ENCODE assay signal across 17 mouse cellular contexts in genomic region chr7:84447740-84448435, GRCm38 (mm10). TPM values are rescaled to one million over a fixed set of nuclear protein-coding genes. Genes with fewer than 3 reads are reported as not detected.
DNase-seq lines count a peak whose midpoint lies in the region; ATAC-seq and TF ChIP-seq lines count a peak whose summit lies in the region.
"Had no signal": no experiment of that assay in that cellular context is flagged by ENCODE, and none has a peak within 500 bp of the region (broad histone marks: within the 10 kb centered on the region; RNA-seq: fewer than 3 reads in every experiment).

No protein-coding gene starts in this region.

- no peak for TF ChIP-seq POLR2A in brain, embryonic 14.5 days (IDR thresholded peaks at IDR 0.05; ENCODE audit: borderline replicate concordance, extremely low read depth, insufficient read depth, insufficient read length, poor library complexity, severe bottlenecking)

- H3K4me1 ChIP-seq in hindbrain, embryonic 12.5 days = no peaks in the 10 kb centered on the region
- 0 out of 2 replicates have a peak, but pooled peaks cover 5% of the 10 kb centered on the region for H3K4me1 ChIP-seq in hindbrain, postnatal 0 days (ENCODE audit: insufficient read depth, low read length)
- peaks cover 7% of the 10 kb centered on the region; the same call in 1 of the 2 replicates for H3K4me1 ChIP-seq in lung, embryonic 16.5 days (replicated peaks; ENCODE audit: control insufficient read depth, insufficient read depth, low read length)
- H3K4me1 ChIP-seq in midbrain, embryonic 14.5 days (ENCODE audit: control insufficient read depth, insufficient read depth, low read length) = peaks cover 10% of the 10 kb centered on the region
- H3K4me1 ChIP-seq: hindbrain, embryonic 10.5 days; limb, embryonic 13.5 days had no signal

- no peak overlapping the region for H3K27ac ChIP-seq in hindbrain, embryonic 12.5 days
- H3K27ac ChIP-seq in hindbrain, postnatal 0 days = no peak overlapping the region
- H3K27ac ChIP-seq in lung, embryonic 16.5 days (ENCODE audit: low read length) = peak overlapping the region; percentile 82
- no peak overlapping the region; the same call in 1 of the 2 replicates for H3K27ac ChIP-seq in midbrain, embryonic 14.5 days (replicated peaks; ENCODE audit: low read depth, low read length)
- H3K27ac ChIP-seq: embryonic facial prominence, embryonic 13.5 days; forebrain, embryonic 10.5 days; hindbrain, embryonic 10.5 days; limb, embryonic 13.5 days; macrophage had no signal

- no peak overlapping the region for H3K9ac ChIP-seq in hindbrain, embryonic 12.5 days
- H3K9ac ChIP-seq in hindbrain, postnatal 0 days (replicated peaks; ENCODE audit: low read length) = no peak overlapping the region
- H3K9ac ChIP-seq in lung, embryonic 16.5 days (ENCODE audit: low read length) = no peak overlapping the region
- no peak overlapping the region for H3K9ac ChIP-seq in midbrain, embryonic 14.5 days (replicated peaks; ENCODE audit: low read length)
- H3K9ac ChIP-seq: embryonic facial prominence, embryonic 13.5 days; limb, embryonic 13.5 days had no signal

- H3K4me2 ChIP-seq in hindbrain, embryonic 12.5 days (replicated peaks) = no peak overlapping the region
- no peak overlapping the region for H3K4me2 ChIP-seq in hindbrain, postnatal 0 days (ENCODE audit: low read depth, low read length)
- H3K4me2 ChIP-seq in lung, embryonic 16.5 days (ENCODE audit: low read depth, low read length) = no peak overlapping the region
- no peak overlapping the region for H3K4me2 ChIP-seq in midbrain, embryonic 14.5 days (ENCODE audit: low read length)
- H3K4me2 ChIP-seq: embryonic facial prominence, embryonic 13.5 days; limb, embryonic 13.5 days; liver, embryonic 11.5 days had no signal

- no peaks in the 10 kb centered on the region for H3K36me3 ChIP-seq in hindbrain, embryonic 12.5 days
- no peaks in the 10 kb centered on the region for H3K36me3 ChIP-seq in hindbrain, postnatal 0 days (ENCODE audit: insufficient read depth, low read length)
- H3K36me3 ChIP-seq in lung, embryonic 16.5 days (ENCODE audit: control insufficient read depth, insufficient read depth, low read length) = no peaks in the 10 kb centered on the region
- no peaks in the 10 kb centered on the region for H3K36me3 ChIP-seq in midbrain, embryonic 14.5 days (ENCODE audit: control insufficient read depth, insufficient read depth, low read length)
- H3K36me3 ChIP-seq: embryonic facial prominence, embryonic 13.5 days; forebrain, embryonic 10.5 days; hindbrain, embryonic 10.5 days; limb, embryonic 13.5 days had no signal

- H3K27me3 ChIP-seq in hindbrain, embryonic 12.5 days = no peaks in the 10 kb centered on the region
- H3K27me3 ChIP-seq in hindbrain, postnatal 0 days (ENCODE audit: insufficient read depth, low read length) = no peaks in the 10 kb centered on the region
- no peaks in the 10 kb centered on the region for H3K27me3 ChIP-seq in lung, embryonic 16.5 days (ENCODE audit: control insufficient read depth, insufficient read depth, low read depth, low read length)
- H3K27me3 ChIP-seq in midbrain, embryonic 14.5 days (ENCODE audit: control insufficient read depth, insufficient read depth, low read length) = no peaks in the 10 kb centered on the region
- H3K27me3 ChIP-seq: embryonic facial prominence, embryonic 13.5 days; limb, embryonic 13.5 days; Patski had no signal

- peak; percentile 43; the same call in 1 of the 2 replicates for ATAC-seq in hindbrain, embryonic 12.5 days (ENCODE audit: low FRiP score)
- no peak for ATAC-seq in hindbrain, postnatal 0 days
- peak; percentile 86 for ATAC-seq in lung, embryonic 16.5 days (ENCODE audit: low read depth)
- peak; percentile 53 for ATAC-seq in midbrain, embryonic 14.5 days (ENCODE audit: low FRiP score, low TSS enrichment)
- ATAC-seq in cerebellum, adult (ENCODE audit: insufficient number of reproducible peaks, low FRiP score, low TSS enrichment) = no peak

- no peak for DNase-seq in hindbrain, postnatal 0 days (ENCODE audit: low spot score)
- no peak for DNase-seq in lung, postnatal 4 days
- peak; percentile 35 for DNase-seq in brain, embryonic 14.5 days (ENCODE audit: low read depth)
- peak; percentile 17 for DNase-seq in midbrain, embryonic 14.5 days

- H3K4me3 ChIP-seq in hindbrain, embryonic 12.5 days = no peak overlapping the region
- no peak overlapping the region for H3K4me3 ChIP-seq in hindbrain, postnatal 0 days (ENCODE audit: low read length)
- no peak overlapping the region for H3K4me3 ChIP-seq in lung, embryonic 16.5 days (ENCODE audit: low read length)
- H3K4me3 ChIP-seq in midbrain, embryonic 14.5 days (replicated peaks; ENCODE audit: low read depth, low read length) = no peak overlapping the region
- H3K4me3 ChIP-seq: embryonic facial prominence, embryonic 13.5 days; forebrain, embryonic 10.5 days; hindbrain, embryonic 10.5 days; limb, embryonic 13.5 days had no signal

- no peak for TF ChIP-seq CTCF in hindbrain, postnatal 0 days (IDR thresholded peaks at IDR 0.05; ENCODE audit: low read depth)
- TF ChIP-seq CTCF in brain, embryonic 14.5 days (IDR thresholded peaks at IDR 0.05; ENCODE audit: borderline replicate concordance, extremely low read depth, insufficient read depth, insufficient read length) = no peak

- WGBS in hindbrain, embryonic 12.5 days = 86% methylated on average over 5 of the region's 5 CpGs
- 69% methylated on average over 5 of the region's 5 CpGs for WGBS in hindbrain, postnatal 0 days
- 56% methylated on average over 5 of the region's 5 CpGs for WGBS in lung, embryonic 16.5 days
- WGBS in midbrain, embryonic 14.5 days = 24% methylated on average over 5 of the region's 5 CpGs

- H3K9me3 ChIP-seq in hindbrain, embryonic 12.5 days (replicated peaks) = no peaks in the 10 kb centered on the region
- no peaks in the 10 kb centered on the region for H3K9me3 ChIP-seq in hindbrain, postnatal 0 days (ENCODE audit: low read length)
- H3K9me3 ChIP-seq in lung, embryonic 16.5 days (ENCODE audit: control insufficient read depth, low read length) = no peaks in the 10 kb centered on the region
- no peaks in the 10 kb centered on the region for H3K9me3 ChIP-seq in midbrain, embryonic 14.5 days (ENCODE audit: control insufficient read depth, low read length)
- H3K9me3 ChIP-seq: embryonic facial prominence, embryonic 13.5 days; forebrain, embryonic 10.5 days; hindbrain, embryonic 10.5 days; limb, embryonic 13.5 days had no signal

RNA-seq across cellular contexts. Expression of gene Arnt2, which starts 37.9 kb away (rescaled TPM):
- polyA plus RNA-seq in hindbrain, embryonic 12.5 days (2016; fragmentation: Nextera tagmentation; extraction: Ambion mirVana) = 57.6 and 64.2 TPM in 2 replicates
- 126 and 128 TPM in 2 replicates for total RNA-seq in hindbrain, postnatal 0 days (2014; rRNA removed)
- polyA plus RNA-seq in hindbrain, postnatal 0 days (2015; fragmentation: Nextera tagmentation; extraction: Ambion mirVana) = 39.8 and 44.6 TPM in 2 replicates
- 5.6 and 7.3 TPM in 2 replicates for polyA plus RNA-seq in lung, embryonic 16.5 days (2015; fragmentation: Nextera tagmentation; extraction: Ambion mirVana)
- 172 and 207 TPM in 2 replicates for polyA plus RNA-seq in brain, embryonic 14.5 days (2012; rRNA removed)
- polyA plus RNA-seq in midbrain, embryonic 14.5 days (2014; fragmentation: Nextera tagmentation; extraction: Ambion mirVana) = 75.7 and 82.1 TPM in 2 replicates
- total RNA-seq: common myeloid progenitor, adult 5-6 weeks; granulocyte monocyte progenitor cell, adult 5-6 weeks; MEL had no signal

Comparison
In these comparisons a context has a peak if more than half of its experiments do, and no peak if none do; other contexts are left out.
1. ATAC-seq: peak in hindbrain, embryonic 12.5 days (single experiment), lung, embryonic 16.5 days (single experiment) and midbrain, embryonic 14.5 days (single experiment); none in hindbrain, postnatal 0 days (single experiment) and cerebellum, adult (single experiment).
2. DNase-seq: peak in brain, embryonic 14.5 days (single experiment) and midbrain, embryonic 14.5 days (single experiment); none in hindbrain, postnatal 0 days (single experiment) and lung, postnatal 4 days (0 of 2).